Mouse (Mus musculus) CD4-positive naive resting alpha-beta T cell, adult 76 days (primary cell): ENCODE data around the gene Gm3252. TPM values are rescaled to one million over a fixed set of nuclear protein-coding genes. Genes with fewer than 3 reads are reported as not detected.

Experiments used
- total RNA-seq: library from RNA; stranded (reverse); gene quantifications from one replicate; pipeline ENCODE4 v1.2.4, GENCODE M21; 2023

The Gm3252 gene
- total RNA-seq: not detected

GRCm38 (mm10) chr14:4726038-4726880 is at the start of gene Gm3252:
TSS of gene Gm3252 (plus strand) at chr14:4726775.

GRCm38 (mm10) chr14:4708938-4709337 is 17.6 kb upstream of the Gm3252 start, which contains the start of gene Gm7876:
TSS of gene Gm7876 (plus strand) at chr14:4709238.

GRCm38 (mm10) chr14:4776037-4776436 is 49.5 kb downstream of the Gm3252 start, which contains the start of gene Gm9602:
TSS of gene Gm9602 (plus strand) at chr14:4776337.

Other genes starting within 250 kb of the Gm3252 start
- not detected for gene Gm3182, start 245.0 kb upstream of the Gm3252 start, total RNA-seq
- gene Gm3047, start 171.4 kb upstream of the Gm3252 start, total RNA-seq: not detected
- not detected for gene Gm8159, start 94.4 kb upstream of the Gm3252 start, total RNA-seq
- not detected for gene Gm3239, start 62.6 kb upstream of the Gm3252 start, total RNA-seq
- not detected for gene Gm7876, start 17.5 kb upstream of the Gm3252 start, total RNA-seq
- not detected for gene Gm9602, start 49.6 kb downstream of the Gm3252 start, total RNA-seq
- not detected for gene Gm3269, start 111.3 kb downstream of the Gm3252 start, total RNA-seq
- gene Gm3264, start 128.8 kb downstream of the Gm3252 start, total RNA-seq: not detected
- gene Gm3278, start 165.6 kb downstream of the Gm3252 start, total RNA-seq: not detected